Mouse (Mus musculus): ENCODE measurements around the gene Tbx2.

The Tbx2 gene

DNA sequence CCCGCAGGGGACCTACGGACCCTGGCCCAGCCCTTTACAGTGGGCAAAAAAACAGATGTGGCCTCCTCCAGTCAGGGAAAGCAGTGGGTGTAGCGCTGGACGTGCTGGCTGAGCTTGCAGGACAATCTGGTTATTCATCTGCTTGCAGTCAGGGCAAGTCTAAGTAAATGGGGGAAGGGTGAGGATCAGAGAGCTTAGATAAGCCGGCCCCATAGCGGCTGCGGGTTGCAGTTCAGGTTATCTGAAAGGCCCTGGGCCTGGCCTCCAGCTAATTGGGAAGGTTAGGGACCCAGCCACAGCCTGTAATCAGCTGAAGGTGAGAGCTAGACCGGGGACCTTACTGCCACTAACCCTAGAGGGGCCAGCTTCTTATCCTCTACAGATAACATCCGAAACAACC lies 5.0 kb upstream of the Tbx2 start:
- DNase-seq = no peak

DNA sequence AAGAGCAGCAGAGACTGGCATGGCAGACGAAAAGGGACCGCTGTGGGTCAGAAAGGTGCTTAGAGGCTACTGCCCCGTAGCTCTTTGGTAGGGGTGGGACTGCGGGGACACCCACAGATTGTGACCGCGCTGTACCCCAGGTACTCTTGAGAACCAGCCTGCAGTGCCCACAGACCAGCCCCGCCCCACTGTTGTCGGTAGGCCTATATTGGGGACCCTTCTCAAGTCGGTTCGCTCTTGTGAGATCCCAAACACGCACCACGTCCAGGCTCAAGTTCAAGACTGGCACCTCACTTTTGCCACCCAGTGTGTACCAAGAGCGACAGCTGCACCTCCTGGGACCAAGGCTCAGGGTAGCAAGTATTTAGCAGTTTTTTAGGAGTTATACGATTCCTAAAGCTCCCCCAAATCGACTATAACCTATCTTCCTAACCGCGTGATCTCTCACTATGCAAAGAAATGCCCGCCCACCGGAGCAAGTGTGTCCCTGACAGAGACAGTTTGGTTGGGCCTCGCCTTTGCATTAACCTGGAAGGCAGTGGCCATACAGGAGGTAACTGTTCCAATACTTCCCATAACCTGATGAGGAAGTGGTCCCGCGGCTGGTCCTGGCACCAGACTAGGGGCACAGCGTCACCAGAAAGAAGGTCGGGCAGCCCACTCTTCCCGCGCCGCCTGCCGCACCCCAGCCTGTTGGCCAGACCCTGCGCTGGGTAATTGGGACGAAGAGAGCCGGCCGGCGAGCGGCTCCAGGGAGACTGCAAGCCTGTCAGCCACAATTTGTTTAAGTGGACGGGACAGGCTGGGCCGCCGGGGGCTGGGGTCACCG lies 3.4 kb upstream of the Tbx2 start:
- DNase-seq = no peak

DNA sequence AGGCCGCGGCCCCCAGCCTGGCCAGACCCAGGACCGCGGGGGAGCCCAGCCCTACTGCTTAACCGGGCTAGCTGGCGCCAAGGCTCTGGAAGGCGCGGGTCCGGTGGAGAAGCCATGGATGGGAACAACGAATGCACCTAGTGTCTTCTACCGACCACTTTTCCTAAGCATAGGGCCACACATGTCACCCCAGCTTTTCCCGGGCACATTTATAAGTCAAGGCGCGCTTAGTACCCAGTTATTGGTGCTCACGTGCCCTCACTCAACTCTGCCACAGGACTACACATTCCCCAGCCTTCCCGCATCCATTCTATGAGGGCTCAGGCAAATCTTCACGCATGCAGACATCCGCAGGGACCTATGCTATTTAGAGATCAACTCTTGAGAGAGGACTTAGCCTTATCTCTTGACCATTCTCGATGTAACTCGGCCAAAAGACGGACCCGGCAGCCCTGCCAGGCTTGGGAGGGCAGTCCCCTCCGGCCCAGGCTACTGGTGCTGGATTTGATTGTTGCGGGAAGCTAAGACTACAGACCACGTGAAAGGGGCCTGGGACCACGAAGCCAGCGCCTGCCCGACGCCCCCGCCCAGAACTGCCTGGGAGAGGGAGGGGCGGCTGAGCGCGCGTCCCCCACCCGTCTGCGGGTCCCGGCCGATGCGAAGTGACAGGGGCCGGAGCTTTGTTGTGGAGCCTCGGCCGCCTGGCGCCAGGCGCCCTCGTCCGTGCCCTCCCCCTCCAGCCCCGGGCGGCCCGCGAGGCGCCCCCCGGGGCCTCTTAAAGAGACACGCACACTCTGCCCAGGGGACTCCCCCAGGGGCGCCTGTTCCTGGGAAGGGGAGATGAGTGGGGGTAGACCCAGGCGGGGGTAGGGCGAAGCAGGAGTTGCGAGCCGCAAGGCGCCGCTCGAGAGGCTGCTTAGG lies 2.6 kb upstream of the Tbx2 start:
- no peak for DNase-seq

DNA sequence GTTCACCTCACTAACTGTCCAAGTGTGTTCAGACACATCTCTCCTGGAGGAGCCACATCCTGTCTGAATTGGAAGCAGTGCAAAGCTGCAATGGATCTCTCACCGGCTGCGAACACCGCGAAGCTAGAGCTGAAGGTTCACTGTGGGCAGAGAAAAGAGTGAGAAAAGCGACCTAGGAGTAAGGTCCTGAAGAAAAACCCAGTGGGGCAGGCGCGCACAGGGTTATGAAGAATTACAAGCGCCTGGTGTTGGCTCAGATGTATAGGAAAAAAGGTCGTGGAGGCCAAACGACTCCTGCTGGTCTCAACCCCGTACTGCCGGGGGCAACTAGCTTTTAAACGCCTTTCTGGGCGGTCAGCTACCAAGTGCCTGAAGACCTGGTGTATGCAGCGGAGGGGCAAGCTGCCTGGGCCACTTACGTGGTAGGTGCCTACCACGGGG lies 1.4 kb upstream of the Tbx2 start:
- DNase-seq = no peak

DNA sequence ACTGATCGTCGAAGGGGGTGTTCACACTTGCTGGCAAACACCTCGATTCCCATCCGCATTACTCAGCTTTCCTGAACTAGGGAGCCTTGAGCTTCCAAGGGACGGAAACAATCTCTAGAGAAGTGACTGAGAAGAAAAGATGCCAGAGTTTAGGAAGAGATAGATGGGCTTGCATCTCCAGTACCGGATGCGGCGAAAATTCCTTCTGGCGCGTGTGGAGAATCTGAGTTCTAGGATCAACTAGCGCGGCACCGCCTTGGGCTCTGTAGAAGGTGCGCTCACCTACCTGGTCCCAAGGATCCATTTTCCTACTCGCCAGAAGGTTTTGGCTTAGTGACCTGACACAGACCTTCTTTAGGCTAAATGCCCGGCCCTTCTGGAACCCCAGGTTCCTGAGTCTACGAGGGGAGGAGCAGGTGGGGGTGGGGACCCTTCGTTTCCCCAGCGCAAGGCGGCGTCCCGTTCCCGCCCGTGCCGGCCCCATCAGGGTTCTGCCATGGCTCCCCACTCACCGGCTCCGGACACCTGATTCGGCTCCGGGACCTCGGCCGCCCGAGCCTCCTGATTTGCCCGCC lies 608 bp upstream of the Tbx2 start:
- no peak for DNase-seq

DNA sequence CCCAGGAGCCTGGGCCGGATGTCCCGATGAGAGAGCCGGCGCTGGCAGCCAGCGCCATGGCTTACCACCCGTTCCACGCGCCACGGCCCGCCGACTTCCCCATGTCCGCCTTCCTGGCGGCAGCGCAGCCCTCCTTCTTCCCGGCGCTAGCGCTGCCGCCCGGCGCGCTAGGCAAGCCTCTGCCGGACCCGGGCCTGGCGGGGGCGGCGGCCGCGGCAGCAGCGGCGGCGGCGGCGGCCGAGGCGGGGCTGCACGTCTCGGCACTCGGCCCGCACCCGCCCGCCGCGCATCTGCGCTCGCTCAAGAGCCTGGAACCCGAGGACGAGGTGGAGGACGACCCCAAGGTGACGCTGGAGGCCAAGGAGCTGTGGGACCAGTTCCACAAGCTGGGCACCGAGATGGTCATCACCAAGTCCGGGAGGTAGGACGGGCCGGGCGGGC lies 750 bp downstream of the Tbx2 start:
- no peak for DNase-seq

DNA sequence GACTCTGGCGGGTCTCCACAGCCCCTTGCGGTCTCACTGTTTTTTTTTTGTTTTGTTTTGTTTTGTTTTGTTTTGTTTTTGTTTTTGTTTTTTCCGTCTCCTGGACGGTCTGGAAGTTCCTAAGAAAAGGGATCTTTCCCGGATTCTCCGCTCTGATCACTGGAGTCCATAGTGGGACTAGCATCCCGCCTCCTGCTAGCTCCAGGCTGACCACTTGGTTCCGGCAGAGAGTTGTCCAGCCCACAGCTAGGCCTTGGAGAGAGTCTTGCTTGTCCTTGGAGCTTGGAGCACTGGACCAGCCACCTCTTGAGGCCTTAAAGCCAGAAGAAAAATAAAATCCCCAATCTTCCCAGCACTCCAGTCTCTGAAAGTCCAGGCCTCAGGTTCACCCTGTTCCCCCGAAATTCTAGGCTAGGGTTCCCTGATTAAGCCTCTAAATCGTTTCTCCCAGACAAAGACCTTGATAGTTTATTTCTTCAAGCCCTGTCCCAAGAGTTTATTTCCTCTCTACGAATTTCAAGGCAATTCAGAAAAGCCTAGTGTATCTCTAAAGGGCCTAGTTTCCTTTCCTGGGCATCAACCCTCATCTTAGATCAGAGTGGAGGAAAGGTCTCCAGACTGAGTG lies 1.5 kb downstream of the Tbx2 start:
- DNase-seq = no peak

DNA sequence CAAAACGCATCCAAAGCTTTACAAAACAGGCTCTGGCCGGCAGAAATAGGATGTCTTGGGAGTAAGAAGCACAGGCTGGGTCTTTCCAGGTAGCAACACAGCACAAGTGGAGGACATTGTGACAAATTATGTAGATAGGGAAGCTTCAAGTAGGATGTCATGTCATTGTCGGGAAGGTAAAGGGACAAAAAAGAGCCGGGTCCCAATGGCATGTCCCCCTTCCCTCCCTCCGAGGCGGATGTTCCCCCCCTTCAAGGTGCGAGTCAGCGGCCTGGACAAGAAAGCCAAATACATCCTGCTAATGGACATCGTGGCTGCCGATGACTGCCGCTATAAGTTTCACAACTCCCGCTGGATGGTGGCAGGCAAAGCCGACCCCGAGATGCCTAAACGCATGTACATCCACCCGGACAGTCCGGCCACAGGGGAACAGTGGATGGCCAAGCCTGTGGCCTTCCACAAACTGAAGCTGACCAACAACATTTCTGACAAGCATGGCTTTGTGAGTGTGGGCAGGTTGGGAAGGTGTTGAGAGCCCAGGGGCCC lies 2.1 kb downstream of the Tbx2 start:
- DNase-seq = no peak

DNA sequence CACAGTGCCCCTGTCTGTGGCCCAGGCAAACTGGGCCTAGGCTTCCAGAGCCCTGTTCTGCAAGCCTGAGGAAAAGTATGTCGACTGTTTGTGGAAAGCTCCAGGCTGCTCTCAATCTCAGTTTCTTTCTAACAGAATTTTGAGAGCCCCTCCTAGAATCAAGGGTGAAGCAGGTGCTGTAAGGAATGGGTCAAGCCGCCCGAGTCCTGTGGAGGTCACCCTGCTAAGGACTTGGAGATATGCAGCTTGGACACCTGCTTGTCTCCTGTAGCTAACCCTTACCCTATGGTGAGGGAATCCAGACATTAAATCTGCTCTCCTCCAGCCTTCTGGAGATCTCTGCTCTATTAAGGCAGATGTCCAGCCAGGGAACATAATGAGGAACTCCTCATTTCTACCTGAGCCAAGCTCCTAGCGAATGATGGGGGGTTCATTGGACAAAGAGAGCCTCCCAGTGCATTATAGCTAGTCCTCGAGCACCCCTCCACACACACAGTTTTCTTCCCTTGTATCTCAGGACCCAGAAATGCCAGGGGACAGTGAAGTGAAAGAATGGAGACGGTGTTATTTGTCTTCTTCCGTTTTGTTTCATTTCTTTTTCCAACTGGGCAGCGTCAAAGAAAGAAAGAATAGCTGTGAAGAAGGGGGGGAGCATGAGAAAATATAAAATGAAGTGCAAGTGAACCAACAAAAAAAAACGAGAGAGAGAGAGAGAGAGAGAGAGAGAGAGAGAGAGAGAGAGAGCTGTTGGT lies 2.8 kb downstream of the Tbx2 start:
- DNase-seq = no peak

DNA sequence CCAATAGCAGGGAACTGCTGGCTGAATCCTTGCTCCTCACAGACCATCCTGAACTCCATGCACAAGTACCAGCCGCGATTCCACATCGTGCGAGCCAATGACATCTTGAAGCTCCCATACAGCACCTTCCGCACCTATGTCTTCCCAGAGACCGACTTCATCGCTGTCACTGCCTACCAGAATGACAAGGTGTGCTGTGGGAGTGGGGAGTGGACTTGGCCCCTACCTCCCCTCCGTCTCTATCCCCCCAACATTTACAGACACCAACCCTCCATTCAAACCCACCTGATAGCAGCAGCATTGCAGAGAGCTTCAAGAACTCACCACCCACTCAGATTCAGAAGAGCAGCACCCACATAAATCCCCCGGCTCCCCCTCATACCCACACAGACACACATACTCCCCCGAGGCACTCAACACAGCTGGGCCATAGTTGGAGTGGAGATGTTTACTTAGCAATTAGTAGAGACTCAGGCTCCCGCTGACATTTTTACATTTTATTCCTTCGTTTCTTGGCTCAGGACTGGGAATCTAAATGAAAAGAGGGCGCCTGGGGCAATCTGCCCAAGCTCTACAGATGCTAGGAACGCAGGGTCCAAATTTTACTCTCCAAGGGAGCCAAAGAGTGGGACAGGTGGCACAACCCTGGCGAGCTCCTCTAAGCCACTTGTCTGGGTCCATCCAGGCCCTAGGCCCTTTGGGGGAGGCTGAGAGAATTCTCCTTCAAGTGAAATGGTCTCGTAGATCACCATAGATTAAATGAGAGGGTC lies 3.6 kb downstream of the Tbx2 start:
- DNase-seq = no peak

DNA sequence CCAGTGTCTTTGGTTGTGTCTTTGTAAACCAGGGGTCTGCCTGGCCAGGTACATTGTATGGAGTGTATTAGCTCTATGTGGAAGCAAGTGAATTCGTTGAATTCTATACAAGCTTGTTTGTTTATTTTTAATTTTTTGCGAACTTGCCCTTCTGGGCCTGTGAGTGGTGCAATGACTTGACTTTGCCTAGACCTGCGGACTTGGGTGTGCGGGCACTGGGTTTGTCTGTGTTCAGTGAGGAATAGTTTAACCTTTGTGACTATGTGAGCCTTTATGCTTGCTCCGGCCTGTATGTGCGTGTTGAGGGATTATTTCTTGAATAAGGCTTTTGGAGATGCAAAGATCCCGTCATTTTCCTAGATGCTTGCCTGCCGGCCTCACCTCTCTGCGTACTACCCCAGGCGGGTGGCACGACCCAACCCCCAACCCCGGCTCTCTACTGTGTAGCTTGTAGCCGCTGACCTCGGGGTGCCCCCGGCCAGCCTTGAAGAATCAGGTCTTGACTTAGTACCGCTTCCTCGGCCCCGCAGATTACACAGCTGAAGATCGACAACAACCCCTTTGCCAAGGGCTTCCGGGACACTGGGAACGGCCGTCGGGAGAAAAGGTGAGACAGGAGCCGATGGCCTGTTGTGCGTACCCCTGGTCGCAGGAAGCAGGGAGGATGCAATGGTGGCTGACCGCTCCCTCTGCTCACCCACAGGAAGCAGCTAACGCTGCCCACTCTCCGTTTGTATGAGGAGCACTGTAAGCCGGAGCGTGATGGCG lies 4.4 kb downstream of the Tbx2 start:
- DNase-seq = no peak

DNA sequence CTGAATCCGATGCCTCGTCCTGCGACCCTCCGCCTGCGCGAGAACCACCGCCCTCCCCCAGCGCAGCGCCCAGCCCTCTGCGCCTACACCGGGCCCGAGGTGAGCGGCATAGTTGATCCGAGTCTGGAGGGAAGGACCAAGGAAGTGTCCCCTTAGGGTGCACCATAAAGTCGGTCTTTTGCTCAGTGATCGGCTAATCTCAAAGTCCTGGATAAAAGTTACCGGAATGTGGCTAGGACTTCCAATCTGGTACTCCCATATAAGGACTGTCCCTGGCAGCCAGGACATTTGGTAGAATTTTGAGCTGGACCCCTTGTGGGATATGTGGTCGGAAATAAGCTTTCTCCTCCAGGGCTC lies 4.9 kb downstream of the Tbx2 start:
- no peak for DNase-seq

DNA sequence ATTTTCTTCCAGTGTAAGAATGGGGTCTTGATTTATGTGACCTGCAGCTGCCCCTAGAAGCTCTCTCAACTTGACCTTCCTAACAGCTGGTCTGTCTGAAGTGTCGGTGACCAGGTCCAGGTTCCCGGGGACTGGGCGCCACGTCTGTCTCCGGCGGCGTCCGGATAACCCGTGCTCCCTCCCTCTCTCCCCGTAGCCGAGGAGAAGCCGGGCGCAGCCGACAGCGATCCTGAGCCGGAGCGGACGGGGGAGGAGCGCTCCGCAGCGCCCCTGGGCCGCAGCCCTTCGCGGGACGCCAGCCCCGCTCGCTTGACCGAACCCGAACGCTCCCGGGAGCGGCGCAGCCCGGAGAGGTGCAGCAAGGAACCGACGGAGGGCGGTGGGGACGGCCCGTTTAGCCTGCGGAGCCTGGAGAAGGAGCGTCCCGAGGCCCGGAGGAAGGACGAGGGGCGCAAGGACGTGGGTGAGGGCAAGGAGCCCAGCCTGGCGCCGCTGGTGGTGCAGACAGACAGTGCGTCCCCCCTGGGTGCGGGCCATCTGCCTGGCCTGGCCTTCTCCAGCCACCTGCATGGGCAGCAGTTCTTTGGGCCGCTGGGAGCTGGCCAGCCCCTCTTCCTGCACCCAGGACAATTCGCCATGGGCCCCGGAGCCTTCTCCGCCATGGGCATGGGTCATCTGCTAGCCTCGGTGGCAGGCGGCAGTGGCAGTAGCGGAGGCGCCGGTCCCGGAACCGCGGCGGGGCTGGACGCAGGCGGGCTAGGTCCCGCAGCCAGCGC lies 5.5 kb downstream of the Tbx2 start:
- DNase-seq = no peak

DNA sequence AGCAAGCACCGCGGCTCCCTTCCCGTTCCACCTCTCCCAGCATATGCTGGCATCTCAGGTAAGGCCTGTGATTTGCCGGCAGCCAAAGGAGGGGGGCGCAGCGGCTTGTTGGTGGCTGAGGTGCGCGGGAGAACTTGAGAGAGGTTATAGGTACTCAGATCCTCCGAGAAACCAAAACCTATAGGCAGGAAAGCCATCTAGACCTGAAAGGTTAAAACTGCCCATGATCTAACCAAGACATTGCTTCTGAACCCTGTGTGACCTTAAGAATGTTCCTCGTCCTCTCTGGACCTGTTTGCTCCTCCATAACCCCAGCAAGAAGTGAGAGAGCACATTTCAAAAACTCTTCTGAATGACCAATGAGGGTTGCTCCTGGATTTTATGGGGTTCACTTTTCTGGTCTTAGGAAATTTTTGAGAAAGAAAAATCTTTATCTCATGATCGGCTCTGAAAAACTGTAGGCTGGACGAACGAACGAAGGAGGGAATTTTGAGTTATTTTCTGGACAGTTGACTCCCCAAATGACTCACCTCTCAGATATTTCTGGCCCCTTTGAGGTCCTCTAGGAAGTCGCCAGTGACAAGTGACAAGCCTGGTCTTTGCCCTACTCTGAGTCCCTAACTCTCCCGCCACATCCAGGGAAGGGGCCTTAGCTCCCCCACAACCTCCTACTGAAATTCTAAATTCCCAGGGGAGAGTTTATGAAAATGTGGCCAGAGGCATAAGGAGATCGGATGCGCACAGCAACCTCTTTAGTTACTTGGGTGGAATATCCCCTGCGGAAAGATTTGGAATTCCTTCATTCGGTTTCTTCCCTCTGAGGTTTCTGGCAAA lies 6.3 kb downstream of the Tbx2 start:
- no peak for DNase-seq

DNA sequence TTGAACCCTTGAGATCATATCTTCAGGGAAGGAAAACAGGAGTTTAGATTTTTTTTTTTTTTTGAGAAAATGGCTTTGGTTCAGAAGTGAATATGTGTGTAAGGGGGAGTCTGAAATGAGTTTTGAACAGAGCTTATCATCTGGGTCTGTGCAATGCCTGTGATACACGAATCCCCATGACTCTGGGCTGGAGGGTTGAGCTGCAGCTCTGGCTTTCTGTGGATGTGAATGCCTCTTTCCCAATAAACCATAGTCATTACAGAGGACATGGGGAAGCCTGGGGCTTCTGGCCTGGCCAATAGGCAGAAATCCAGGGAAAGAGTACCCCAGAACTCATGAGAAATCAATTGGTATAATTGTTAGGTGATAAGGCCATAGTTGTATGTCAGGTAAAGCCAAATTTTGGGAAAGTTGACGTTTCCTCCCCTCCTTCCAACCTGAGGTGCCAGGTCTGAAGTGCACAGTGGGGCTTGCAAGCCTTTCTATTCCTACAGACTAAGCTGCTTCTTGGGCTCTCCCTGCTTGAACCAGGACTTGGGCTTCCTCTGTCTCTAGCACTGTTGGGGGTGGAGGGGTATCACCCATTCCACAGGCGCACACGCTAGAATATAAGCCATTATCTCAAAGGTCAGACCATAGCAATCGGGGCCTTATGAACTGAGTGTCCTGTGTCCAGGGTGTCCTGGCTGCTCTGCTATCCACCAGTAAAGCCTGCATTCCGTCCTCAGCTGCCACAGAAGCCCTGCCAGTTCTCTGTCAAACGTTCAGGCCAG lies 7.1 kb downstream of the Tbx2 start:
- no peak for DNase-seq

DNA sequence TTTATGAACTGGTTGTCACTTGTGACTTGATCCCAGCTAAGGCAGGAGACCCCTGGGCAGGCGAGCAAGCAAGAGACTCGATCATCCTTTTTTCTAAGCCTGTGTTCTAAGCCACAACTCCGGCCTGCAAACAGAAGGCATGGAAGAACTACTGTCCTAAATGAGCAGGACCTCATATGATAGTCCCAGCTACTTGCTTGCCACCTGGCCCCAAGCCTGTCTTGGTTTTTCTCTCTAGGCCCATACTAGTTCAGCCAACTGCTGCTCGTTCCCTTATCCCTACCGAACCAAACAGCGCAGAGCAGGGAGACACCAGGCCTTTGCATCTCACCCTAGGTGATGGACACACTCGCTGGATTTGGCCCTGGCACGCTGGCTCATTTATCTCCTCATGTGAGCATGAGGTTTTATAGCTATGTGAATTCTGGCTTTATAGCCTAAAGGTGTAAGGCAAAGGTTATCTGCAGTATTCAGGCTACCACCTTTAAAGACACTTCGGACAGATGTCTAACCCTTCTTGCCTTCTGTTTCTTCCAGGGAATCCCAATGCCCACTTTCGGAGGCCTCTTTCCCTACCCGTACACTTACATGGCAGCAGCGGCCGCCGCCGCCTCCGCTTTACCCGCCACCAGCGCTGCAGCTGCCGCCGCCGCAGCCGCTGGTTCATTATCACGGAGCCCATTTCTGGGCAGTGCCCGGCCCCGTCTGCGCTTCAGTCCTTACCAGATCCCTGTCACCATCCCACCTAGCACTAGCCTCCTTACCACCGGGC lies 7.9 kb downstream of the Tbx2 start:
- no peak for DNase-seq

DNA sequence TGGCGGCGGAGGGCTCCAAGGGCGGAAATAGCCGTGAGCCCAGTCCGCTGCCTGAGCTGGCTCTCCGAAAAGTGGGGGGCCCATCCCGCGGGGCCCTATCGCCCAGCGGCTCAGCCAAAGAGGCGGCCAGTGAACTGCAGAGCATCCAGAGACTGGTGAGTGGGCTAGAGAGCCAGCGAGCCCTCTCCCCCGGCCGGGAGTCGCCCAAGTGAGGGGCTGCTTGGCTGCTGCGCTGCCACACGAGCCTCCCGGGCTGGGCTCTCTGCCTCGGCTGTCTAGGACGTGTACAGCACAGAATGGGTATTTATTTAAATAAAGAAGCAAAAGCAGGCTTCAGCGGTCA lies 8.4 kb downstream of the Tbx2 start:
- DNase-seq = no peak

Measured in cerebellum, adult 11 months (tissue).